Mouse (Mus musculus): ENCODE data around the gene Ctsk.

Ctsk gene

GRCm38 (mm10) chr3:95499024-95499423, at the start of gene Ctsk:
Ctsk (plus strand) TSS chr3:95499256.
- no peak for DNase-seq (ENCODE audit: low read depth)

- peak; percentile 64 for DNase-seq (ENCODE audit: low read depth)
Measured at GRCm38 (mm10) chr3:95450408-95450807, 48.6 kb upstream of the Ctsk start.

DNA sequence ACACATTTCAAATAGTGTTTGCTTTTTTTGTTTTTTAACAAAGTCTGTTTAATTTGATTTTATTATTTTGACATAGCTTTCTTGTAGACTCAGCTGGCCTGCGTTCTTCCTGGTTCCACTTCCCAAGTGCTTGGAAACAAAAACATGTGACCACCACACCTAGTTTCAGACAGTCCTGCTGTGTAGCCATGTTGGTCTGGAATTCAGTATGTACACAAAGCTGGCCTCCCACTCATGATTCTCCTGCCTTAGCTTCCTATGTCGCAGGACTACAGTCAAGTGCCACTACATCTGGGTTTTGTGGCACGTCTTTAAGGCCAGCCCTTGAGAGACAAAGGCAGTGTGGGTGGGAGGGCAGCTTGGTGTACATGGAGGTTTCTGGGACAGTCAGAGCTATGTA, 48.1 kb upstream of the Ctsk start:
- no peak for DNase-seq (ENCODE audit: low read depth)

DNA sequence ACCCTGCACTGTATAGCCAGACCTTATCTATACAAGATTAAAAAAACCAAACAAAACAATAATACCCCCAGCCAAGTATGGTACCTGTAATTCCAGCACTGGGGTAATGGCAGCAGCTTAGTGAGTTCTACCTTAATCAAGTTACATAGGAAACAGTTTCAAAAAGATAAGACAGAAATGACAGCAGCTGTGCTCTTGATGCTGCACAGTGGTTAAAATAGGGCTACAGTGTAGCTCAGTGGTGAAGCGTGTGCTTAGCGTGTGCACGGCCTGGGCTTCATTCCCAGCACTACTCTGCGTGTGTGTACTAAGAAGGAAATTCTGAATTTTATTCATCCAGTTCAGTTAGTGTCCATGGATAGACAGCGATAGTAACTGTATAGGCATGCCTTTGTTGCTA, 42.7 kb upstream of the Ctsk start:
- no peak for DNase-seq (ENCODE audit: low read depth)

- no peak for DNase-seq (ENCODE audit: low read depth)
Measured at GRCm38 (mm10) chr3:95457758-95458157, 41.3 kb upstream of the Ctsk start.

GRCm38 (mm10) chr3:95459381-95459780, 39.7 kb upstream of the Ctsk start:
- DNase-seq (ENCODE audit: low read depth): no peak

GRCm38 (mm10) chr3:95463852-95464251, 35.2 kb upstream of the Ctsk start:
- no peak for DNase-seq (ENCODE audit: low read depth)

GRCm38 (mm10) chr3:95478966-95479365, 20.1 kb upstream of the Ctsk start:
- no peak for DNase-seq (ENCODE audit: low read depth)

DNA sequence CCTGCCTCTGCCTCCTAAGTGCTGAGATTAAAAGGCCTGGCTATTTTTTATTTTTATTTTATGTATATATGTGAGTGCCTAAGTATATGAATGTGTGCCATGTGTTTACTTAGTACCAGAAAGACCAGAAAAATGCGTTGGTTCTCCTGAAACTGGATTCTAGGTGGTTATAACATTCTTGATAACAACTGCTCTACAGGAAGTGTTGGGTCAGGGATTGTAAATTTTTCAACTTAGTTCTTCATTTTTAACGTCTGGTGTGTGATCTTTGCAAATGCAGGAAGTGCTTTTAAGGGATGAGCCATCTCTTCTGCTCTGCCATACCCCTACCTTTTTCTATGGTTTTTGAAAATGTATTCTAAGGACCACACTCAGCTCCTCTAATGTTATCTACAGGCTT, 12.6 kb upstream of the Ctsk start:
- DNase-seq (ENCODE audit: low read depth): no peak

DNA sequence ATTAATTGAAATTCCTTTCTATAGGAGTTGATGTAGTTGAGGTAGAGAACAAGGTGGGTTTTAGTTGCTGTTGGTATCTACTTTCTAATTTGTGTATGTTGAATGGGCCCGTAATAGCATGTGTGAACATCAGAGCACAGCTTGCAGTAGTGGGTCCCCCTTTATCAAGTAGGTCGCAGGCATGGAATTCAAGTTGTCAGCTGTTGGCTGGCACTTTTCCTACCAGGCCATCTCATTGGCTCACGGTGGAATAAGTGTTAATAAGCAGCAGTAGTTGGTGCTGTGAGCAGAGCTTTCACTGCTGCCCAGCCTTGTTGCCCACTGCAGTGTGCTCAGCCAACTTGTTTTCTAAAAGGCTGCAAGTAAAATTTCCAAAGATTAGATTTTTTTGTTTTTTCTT, 10.4 kb upstream of the Ctsk start:
- no peak for DNase-seq (ENCODE audit: low read depth)

GRCm38 (mm10) chr3:95490238-95490637, 8.8 kb upstream of the Ctsk start:
- DNase-seq (ENCODE audit: low read depth): no peak

DNA sequence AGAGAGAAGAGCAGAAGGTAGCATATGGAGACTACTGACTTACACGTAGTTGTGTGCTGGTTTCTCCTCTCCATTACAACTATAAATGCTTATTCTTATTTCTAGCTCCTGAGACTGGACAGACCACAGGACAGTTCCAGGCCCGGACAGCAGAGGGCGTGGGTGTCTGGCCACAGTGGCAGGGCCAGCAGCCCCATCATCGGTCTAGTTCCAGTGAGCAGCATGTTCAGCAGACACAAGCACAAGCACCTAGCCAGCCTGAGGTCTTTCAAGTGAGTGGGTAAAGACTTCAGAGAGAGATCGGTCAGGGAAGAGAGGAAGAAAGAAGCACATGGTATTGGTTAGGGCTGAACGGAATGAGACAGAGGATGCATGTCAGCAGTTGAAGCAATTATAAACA, 4.7 kb upstream of the Ctsk start:
- no peak for DNase-seq (ENCODE audit: low read depth)

GRCm38 (mm10) chr3:95498229-95498628, 827 bp upstream of the Ctsk start:
- DNase-seq (ENCODE audit: low read depth): no peak

DNA sequence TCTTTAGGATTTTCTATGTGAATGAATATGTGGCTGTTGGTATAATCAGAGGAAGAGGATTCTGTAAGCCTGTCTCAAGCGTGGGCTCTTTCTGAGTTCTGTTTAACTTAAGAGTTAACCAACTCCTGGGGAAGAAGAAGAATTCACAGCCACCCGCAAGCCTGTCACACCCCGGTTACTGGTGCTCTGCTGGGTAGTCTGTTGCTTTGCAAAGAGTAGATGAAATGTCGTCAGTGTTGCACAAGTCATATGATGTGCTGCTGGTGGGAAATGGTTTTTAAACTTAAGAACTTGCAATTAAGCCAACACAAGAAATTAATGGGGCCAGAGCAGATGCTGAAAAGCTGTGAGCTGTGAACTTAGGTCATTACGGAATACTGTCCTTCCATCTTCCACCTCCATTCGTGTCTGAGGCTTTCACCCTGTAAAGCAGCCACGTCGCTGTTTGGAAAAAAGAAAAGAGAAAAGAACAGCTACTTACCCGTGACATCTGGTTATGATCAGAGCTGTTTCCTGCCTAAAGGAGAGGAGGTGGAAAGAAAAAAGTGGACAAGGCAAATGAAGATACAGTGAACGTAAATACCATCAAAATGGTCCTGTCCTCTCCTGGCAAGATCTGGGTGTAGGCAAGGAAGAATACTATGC, 562 bp downstream of the Ctsk start:
- no peak for DNase-seq (ENCODE audit: low read depth)

DNA sequence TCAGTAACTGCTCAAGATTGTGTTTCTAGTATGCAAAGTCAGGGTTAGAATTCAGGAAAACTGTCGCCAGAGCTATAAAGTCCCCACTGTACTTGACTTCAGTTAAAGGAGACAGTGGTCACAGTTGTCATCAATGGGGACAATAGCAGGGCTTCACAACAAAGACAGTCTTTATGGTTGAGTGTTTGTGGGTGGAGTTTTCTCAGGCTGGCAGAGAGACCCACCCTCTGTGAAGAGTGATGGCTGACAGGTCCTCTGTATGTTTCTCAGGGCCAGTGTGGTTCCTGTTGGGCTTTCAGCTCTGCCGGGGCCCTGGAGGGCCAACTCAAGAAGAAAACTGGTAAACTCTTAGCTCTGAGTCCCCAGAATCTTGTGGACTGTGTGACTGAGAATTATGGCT, 3.3 kb downstream of the Ctsk start:
- DNase-seq (ENCODE audit: low read depth): no peak

GRCm38 (mm10) chr3:95509348-95509747, 10.3 kb downstream of the Ctsk start:
- no peak for DNase-seq (ENCODE audit: low read depth)

DNA sequence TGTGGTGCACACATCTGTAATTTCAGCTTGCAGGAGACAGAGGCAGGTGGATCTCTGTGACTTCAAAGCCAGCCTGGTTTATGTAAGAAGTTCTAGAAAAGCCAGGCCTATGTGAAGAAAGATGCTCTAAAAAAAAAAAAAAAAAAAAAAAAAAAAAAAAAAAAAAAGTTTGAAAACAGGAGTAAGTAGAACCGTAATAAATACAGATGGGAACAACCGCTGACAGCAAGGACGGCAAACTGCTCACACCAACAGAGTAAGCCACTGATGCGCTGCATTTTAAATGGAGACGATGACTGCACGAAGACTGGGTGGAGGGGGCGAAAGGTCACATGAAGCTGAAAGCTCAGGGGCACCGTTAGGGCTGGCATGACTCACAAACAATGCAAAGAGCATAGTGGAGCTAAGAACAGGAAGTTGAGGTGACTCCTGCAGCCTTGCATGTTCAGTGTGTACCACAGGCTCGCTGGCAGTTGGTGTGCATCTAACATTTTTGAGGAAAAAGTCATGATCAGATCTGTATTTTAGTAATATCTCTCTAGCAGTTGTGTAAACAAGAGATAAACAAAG, 12.6 kb downstream of the Ctsk start:
- no peak for DNase-seq (ENCODE audit: low read depth)

GRCm38 (mm10) chr3:95516614-95517041, 17.6 kb downstream of the Ctsk start:
- peak; percentile 63 for DNase-seq (ENCODE audit: low read depth)

GRCm38 (mm10) chr3:95517493-95517898, 18.4 kb downstream of the Ctsk start:
- peak; percentile 71 for DNase-seq (ENCODE audit: low read depth)

DNA sequence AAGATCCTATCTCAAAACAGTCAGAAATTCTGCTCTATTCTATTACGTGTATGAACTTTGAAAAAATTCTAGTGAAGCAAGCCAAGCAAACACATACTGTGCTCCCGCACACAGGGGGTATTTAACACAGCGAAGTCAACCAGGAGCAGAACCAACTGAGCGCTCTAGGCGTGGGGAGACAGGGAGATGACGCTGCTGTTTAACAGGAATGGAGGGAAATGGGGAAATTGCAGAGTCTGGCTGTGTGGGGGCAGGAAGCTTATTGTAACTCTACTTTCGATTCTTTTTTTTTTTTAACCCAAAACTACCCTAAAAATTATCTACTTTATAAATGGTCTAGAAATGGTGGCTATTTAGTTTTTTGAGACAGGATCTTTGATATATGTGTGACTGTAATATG, 19.8 kb downstream of the Ctsk start:
- DNase-seq (ENCODE audit: low read depth): no peak

- DNase-seq (ENCODE audit: low read depth): peak; percentile 73
Measured at GRCm38 (mm10) chr3:95519315-95519714, 20.3 kb downstream of the Ctsk start.

GRCm38 (mm10) chr3:95520100-95520499, 21.0 kb downstream of the Ctsk start:
- no peak for DNase-seq (ENCODE audit: low read depth)

DNA sequence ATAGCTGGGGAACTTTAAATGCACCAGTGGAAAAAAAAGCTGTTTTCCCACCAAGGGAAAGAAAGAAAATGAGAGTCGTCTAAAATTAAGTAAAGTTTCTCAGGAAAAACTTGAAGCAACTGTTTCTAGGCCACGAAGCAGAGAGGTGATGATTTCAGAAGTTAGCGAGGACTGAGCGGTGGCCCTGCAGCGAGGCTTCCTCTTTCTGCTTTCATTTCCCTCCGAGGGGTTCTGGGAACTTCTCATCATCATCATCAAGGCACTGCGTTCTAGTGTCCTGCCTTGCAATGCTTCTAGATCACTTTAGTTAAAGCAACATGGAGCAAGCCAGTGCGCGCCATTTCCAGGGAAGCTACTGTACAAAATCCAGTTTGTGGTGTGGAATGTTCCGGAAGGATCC, 22.1 kb downstream of the Ctsk start:
- no peak for DNase-seq (ENCODE audit: low read depth)

DNA sequence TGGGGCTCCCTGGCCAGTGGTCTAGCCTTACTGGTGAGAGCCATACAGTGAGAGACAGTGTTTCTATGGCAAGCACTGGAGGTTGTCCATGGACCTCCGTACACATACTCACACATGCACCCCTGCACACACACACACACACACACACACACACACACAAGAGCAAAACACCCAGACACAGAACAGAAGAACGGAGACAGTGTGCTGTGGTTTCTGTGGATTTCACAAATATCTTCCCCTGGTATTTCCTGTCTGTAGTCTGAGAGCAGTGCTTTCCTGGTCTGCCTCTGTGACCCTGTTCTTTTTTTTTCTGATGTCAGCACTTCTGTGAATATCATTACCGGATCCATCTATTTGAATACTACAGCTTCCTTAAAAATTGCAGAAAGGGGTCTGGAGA, 24.6 kb downstream of the Ctsk start:
- DNase-seq (ENCODE audit: low read depth): no peak

Data from c-Kit-positive CD71-positive TER-119-negative erythroid progenitor cells, embryonic 14.5 days (primary cell).